Mouse (Mus musculus): Measurements from ENCODE around the gene Zfp638.

GRCm38 (mm10) chr6:83886789-83887188, 19.9 kb downstream of the Zfp638 start:
- no peak for TF ChIP-seq EP300 (IDR thresholded peaks at IDR 0.05; ENCODE audit: low read depth)
- TF ChIP-seq CTCF (IDR thresholded peaks at IDR 0.05; ENCODE audit: low read depth) = no peak

Data from liver, embryonic 14.5 days (tissue).